Mouse (Mus musculus) small intestine, adult 2 months (tissue): ENCODE measurements around the gene Mark2.

Experiments
- CTCF ChIP-seq: fragments of 200-500 bp; IDR thresholded peaks from 2 replicates; pipeline ENCODE4 v1.5.1; 2012; ENCODE audit warnings: low read depth, mild to moderate bottlenecking, control low read depth, inconsistent platforms, low read length, moderate library complexity, mixed read lengths; ENCODE audit not compliant: insufficient replicate concordance, insufficient read length; ENCODE audit errors: extremely low read depth
- POLR2A ChIP-seq: fragments of 200-500 bp; IDR thresholded peaks from 2 replicates; pipeline ENCODE4 v1.6.1; 2012; ENCODE audit warnings: low read depth, mild to moderate bottlenecking, control low read depth, inconsistent platforms, low read length, moderate library complexity

- TF ChIP-seq POLR2A: no peak
- no peak for TF ChIP-seq CTCF
These were observed 39.8 kb downstream of the Mark2 start for GRCm38 (mm10) chr19:7301647-7302492.
